Comparison of ENCODE assay signal across 21 mouse cellular contexts in the genomic region with DNA sequence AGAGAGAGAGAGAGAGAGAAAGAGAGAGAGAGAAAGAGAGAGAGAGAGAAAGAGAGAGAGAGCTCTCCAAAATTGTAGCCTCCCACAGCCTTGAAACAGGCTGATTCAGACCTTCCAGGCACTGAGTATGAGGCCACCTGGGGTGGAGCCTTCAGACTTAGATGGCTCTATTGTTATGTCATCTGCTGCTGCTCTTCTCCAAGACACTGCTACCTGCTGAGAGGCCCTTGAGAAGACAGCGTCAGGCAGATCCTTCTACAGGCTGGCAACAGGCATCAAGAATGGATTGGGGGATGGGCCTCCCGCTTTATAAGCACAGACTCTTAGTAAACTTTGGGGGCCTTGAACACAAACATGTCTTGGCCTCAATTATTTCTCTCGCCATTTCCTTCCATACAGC.
DNase-seq lines count a peak whose midpoint lies in the region; ATAC-seq lines count a peak whose summit lies in the region.
"Had no signal": no experiment of that assay in that cellular context is flagged by ENCODE, and none has a peak within 500 bp of the region (broad histone marks: within the 10 kb centered on the region; RNA-seq: fewer than 3 reads in every experiment).

No protein-coding gene starts in this region.

- H3K4me3 ChIP-seq in hindbrain, embryonic 11.5 days (ENCODE audit: low read depth, low read length): no peak overlapping the region
- no peak overlapping the region for H3K4me3 ChIP-seq in hindbrain, embryonic 16.5 days (ENCODE audit: low read length)
- H3K4me3 ChIP-seq: embryonic facial prominence, embryonic 13.5 days; forebrain, embryonic 12.5 days; heart, adult 2 months; heart, embryonic 13.5 days had no signal

- no peaks in the 10 kb centered on the region for H3K4me1 ChIP-seq in hindbrain, embryonic 11.5 days (replicated peaks; ENCODE audit: control insufficient read depth, insufficient read depth, low read length)
- no peaks in the 10 kb centered on the region for H3K4me1 ChIP-seq in hindbrain, embryonic 16.5 days (ENCODE audit: control insufficient read depth, insufficient read depth, low read depth, low read length)
- H3K4me1 ChIP-seq: embryonic facial prominence, embryonic 13.5 days; forebrain, embryonic 12.5 days; heart, embryonic 13.5 days had no signal

- peak; percentile 4 for DNase-seq in hindbrain, embryonic 11.5 days (ENCODE audit: low spot score)
- peak; percentile 52 for DNase-seq in WW6 (ENCODE audit: low read depth, low spot score)
- DNase-seq in retina, embryonic 14.5 days (ENCODE audit: low spot score): peak; percentile 6
- DNase-seq in ovary, postnatal 14 days (ENCODE audit: low spot score): no peak
- no peak for DNase-seq in heart, adult 8-10 months (ENCODE audit: low spot score)
- DNase-seq: adrenal gland, postnatal 10 days; cerebellum, adult 18-20 months; cerebellum, adult 9-11 months; cerebellum, postnatal 36 days; gastrocnemius, postnatal 14 days; heart, adult 2 months; heart, postnatal 36 days; kidney, adult 2 months had no signal

- no peaks in the 10 kb centered on the region for H3K36me3 ChIP-seq in hindbrain, embryonic 11.5 days (ENCODE audit: control insufficient read depth, insufficient read depth, low read length)
- no peaks in the 10 kb centered on the region for H3K36me3 ChIP-seq in hindbrain, embryonic 16.5 days (ENCODE audit: control insufficient read depth, insufficient read depth, low read length)
- H3K36me3 ChIP-seq: embryonic facial prominence, embryonic 13.5 days; forebrain, embryonic 12.5 days; heart, embryonic 13.5 days had no signal

- no peaks in the 10 kb centered on the region for H3K27me3 ChIP-seq in hindbrain, embryonic 11.5 days (ENCODE audit: control insufficient read depth, insufficient read depth, low read length)
- no peaks in the 10 kb centered on the region for H3K27me3 ChIP-seq in hindbrain, embryonic 16.5 days (replicated peaks; ENCODE audit: control insufficient read depth, insufficient read depth, low read length)
- H3K27me3 ChIP-seq: CH12.LX; embryonic facial prominence, embryonic 13.5 days; forebrain, embryonic 12.5 days; heart, embryonic 13.5 days had no signal

- H3K27ac ChIP-seq in hindbrain, embryonic 11.5 days (ENCODE audit: low read depth, low read length): no peak overlapping the region
- H3K27ac ChIP-seq in hindbrain, embryonic 16.5 days (ENCODE audit: low read depth, low read length): no peak overlapping the region
- H3K27ac ChIP-seq: embryonic facial prominence, embryonic 13.5 days; forebrain, embryonic 12.5 days; heart, adult 2 months; heart, embryonic 13.5 days; hindbrain, embryonic 14.5 days had no signal

- WGBS in hindbrain, embryonic 11.5 days: 13% methylated on average over 3 of the region's 3 CpGs
- WGBS in hindbrain, embryonic 16.5 days: 14% methylated on average over 3 of the region's 3 CpGs

- ATAC-seq in hindbrain, embryonic 11.5 days (ENCODE audit: low FRiP score): no peak
- ATAC-seq in hindbrain, embryonic 16.5 days: no peak
- ATAC-seq: forebrain, embryonic 16.5 days; intestine, embryonic 16.5 days had no signal

- no peaks in the 10 kb centered on the region for H3K9me3 ChIP-seq in hindbrain, embryonic 11.5 days (ENCODE audit: control insufficient read depth, low read length)
- no peaks in the 10 kb centered on the region for H3K9me3 ChIP-seq in hindbrain, embryonic 16.5 days (ENCODE audit: control insufficient read depth, low read length)
- H3K9me3 ChIP-seq: embryonic facial prominence, embryonic 13.5 days; forebrain, embryonic 12.5 days; heart, embryonic 13.5 days had no signal

- no peak overlapping the region for H3K4me2 ChIP-seq in hindbrain, embryonic 11.5 days (replicated peaks; ENCODE audit: low read depth, low read length)
- no peak overlapping the region for H3K4me2 ChIP-seq in hindbrain, embryonic 16.5 days (ENCODE audit: low read length)
- H3K4me2 ChIP-seq: embryonic facial prominence, embryonic 13.5 days; forebrain, embryonic 12.5 days; heart, embryonic 13.5 days; hindbrain, embryonic 14.5 days had no signal

- H3K9ac ChIP-seq in hindbrain, embryonic 11.5 days (ENCODE audit: low read depth, low read length): no peak overlapping the region
- no peak overlapping the region for H3K9ac ChIP-seq in hindbrain, embryonic 16.5 days (ENCODE audit: low read depth, low read length)
- H3K9ac ChIP-seq: embryonic facial prominence, embryonic 13.5 days; forebrain, embryonic 12.5 days; heart, embryonic 13.5 days; hindbrain, embryonic 14.5 days had no signal

Comparison
In these comparisons a context has a peak if more than half of its experiments do, and no peak if none do; other contexts are left out.
1. DNase-seq: peak in hindbrain, embryonic 11.5 days (single experiment), WW6 (single experiment) and retina, embryonic 14.5 days (single experiment); none in ovary, postnatal 14 days (single experiment) and heart, adult 8-10 months (single experiment).